Mouse (Mus musculus) heart, postnatal 4 days (tissue): Measurements from ENCODE around the gene Lrmp. TPM values are rescaled to one million over a fixed set of nuclear protein-coding genes. Genes with fewer than 3 reads are reported as not detected.
"Not testable (repeated sequence)": the region's sequence is repeated elsewhere in the genome, so short reads cannot be mapped to it uniquely, and the experiment has no call there.

Source experiments
- DNase-seq: peaks from one replicate; pipeline ENCODE4 v3.0.0; 2021
- total RNA-seq, 2 experiments: library from RNA; stranded (reverse); gene quantifications; 2 replicates each; pipeline ENCODE4 v1.2.3; 2021

The Lrmp gene
- total RNA-seq, 2 experiments from 2014 or later: 1.2 to 2.0 TPM

- peak; percentile 13 for DNase-seq
Measured at GRCm38 (mm10) chr6:145104241-145104939, 11.1 kb upstream of the Lrmp start.

- no peak for DNase-seq
Measured at GRCm38 (mm10) chr6:145105439-145105838, 10.0 kb upstream of the Lrmp start.

- DNase-seq: no peak
Measured at GRCm38 (mm10) chr6:145106163-145106842, 9.2 kb upstream of the Lrmp start.

- DNase-seq: no peak
Measured at GRCm38 (mm10) chr6:145110786-145111185, 4.7 kb upstream of the Lrmp start.

GRCm38 (mm10) chr6:145112865-145113264 is 2.6 kb upstream of the Lrmp start:
- no peak for DNase-seq

GRCm38 (mm10) chr6:145114561-145114960 is 892 bp upstream of the Lrmp start:
- DNase-seq: no peak

GRCm38 (mm10) chr6:145116098-145116672 is 732 bp downstream of the Lrmp start:
- DNase-seq: no peak

- DNase-seq: no peak
Measured at GRCm38 (mm10) chr6:145120086-145120485, 4.6 kb downstream of the Lrmp start.

- DNase-seq: peak; percentile 31
Measured at GRCm38 (mm10) chr6:145120787-145121589, 5.5 kb downstream of the Lrmp start.

GRCm38 (mm10) chr6:145121590-145122420 is 6.4 kb downstream of the Lrmp start:
- DNase-seq: peak; percentile 15

GRCm38 (mm10) chr6:145122423-145123059 is 7.1 kb downstream of the Lrmp start:
- no peak for DNase-seq

GRCm38 (mm10) chr6:145123136-145124060 is 7.9 kb downstream of the Lrmp start:
- DNase-seq: no peak

GRCm38 (mm10) chr6:145124621-145125020 is 9.2 kb downstream of the Lrmp start:
- DNase-seq: no peak

- peak; percentile 63 for DNase-seq
Measured at GRCm38 (mm10) chr6:145125591-145126113, 10.2 kb downstream of the Lrmp start.

GRCm38 (mm10) chr6:145127652-145128051 is 12.2 kb downstream of the Lrmp start:
- DNase-seq: no peak

GRCm38 (mm10) chr6:145129563-145129962 is 14.1 kb downstream of the Lrmp start:
- no peak for DNase-seq

GRCm38 (mm10) chr6:145131991-145132390 is 16.5 kb downstream of the Lrmp start:
- DNase-seq: no peak

- DNase-seq: not testable (repeated sequence)
Measured at GRCm38 (mm10) chr6:145132969-145133368, 17.5 kb downstream of the Lrmp start.

GRCm38 (mm10) chr6:145135295-145135694 is 19.8 kb downstream of the Lrmp start:
- no peak for DNase-seq

- no peak for DNase-seq
Measured at GRCm38 (mm10) chr6:145135804-145136203, 20.4 kb downstream of the Lrmp start.
